Mouse (Mus musculus) gonadal fat pad, adult 2 months (tissue): Measurements from ENCODE around the gene Bco2. TPM values are rescaled to one million over a fixed set of nuclear protein-coding genes. Genes with fewer than 3 reads are reported as not detected.

ENCODE experiments used
- DNase-seq: peaks from one replicate; pipeline ENCODE4 v3.0.0-alpha.2; 2012; ENCODE audit warnings: low read depth
- polyA plus RNA-seq: library from polyadenylated mRNA; depleted of rRNA; stranded (reverse); fragments of >200 nt; gene quantifications from 2 replicates; pipeline ENCODE4 v1.2.3, GENCODE M21; 2012; rRNA removed

Gene Bco2
- polyA plus RNA-seq = 0.34 and 0.79 TPM in 2 replicates

DNA sequence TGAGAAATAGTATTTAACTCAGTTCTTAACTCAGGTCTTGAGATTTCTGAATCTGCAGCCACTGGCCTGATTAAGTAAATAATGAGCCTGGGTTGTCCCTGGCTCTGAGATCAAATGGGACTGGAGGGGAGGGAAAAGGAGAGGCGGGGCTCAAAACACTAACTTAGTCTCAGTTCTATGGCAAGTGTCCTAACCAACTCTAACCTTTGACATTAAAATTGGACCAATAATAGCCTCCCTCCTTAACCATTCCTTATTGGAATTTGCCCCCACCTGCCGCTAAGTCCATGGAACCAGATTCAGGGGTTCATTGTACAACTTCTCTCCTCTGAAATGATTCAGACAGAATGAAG, at the start of gene Bco2:
Gene Bco2, minus strand, starts transcription at position 88 of the 353 bp plus-strand sequence.
- DNase-seq = no peak

- no peak for DNase-seq
Observed at GRCm38 (mm10) chr9:50604338-50604737, 49.4 kb upstream of the Bco2 start.

DNA sequence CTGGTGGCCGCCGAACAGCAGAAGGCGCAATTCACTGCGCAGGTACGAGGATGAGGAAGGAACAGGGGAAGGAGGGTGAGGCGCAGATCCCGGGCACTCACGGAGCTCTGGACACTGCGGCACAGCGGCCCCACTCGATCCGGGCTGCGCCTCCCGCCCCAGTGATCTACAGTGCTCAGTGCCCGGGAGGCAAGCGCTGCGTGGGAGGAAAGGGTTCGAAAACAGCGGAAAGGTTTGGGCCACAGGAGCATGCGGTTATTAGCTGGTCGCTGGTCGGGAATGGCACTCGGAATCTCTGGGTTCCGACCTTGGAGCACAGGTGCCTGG, 49.0 kb upstream of the Bco2 start:
- DNase-seq = no peak

GRCm38 (mm10) chr9:50603189-50603997, 48.4 kb upstream of the Bco2 start, which contains the start of the genes Sdhd and Timm8b:
Gene Sdhd (minus strand): TSS chr9:50603812.
Gene Timm8b (plus strand): TSS chr9:50603910.
- no peak for DNase-seq

DNA sequence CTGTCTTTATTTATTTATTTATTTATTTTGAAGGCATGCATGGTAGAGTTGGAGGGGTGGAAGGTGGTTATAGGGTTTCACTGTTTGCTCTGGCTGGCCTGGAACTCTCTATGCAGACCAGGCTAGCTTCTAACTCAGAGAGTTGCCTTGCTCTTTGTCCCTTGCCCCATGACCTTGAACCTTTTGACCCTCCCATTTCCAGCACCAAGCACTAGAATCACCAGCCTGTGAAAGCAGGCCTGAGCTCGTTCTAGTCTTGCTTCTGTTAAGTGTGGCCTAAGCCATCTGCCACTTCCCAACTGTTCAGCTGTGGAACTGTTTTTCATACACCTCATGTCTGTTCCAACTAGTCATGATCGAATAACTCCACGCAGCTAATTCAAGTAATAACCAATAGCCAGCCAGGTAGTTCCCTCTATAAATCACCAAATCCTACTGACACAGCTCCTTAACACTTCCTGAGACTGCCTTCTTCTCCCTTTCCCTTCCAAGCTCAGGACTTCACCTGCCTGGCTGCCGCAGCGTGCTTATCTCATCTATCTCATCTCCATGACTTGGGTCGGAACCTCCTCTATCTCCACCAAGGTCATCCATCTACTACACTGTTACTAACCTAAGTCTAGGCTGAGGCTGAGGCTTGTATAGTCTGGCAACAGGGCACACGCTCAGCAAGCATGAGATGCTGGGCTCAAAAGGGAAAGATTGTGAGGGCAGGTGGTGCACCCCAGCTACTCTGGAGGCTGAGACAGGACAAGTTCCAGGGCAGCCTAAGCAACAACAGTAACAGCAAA, 47.3 kb upstream of the Bco2 start:
- DNase-seq = no peak

- DNase-seq = no peak
Observed at GRCm38 (mm10) chr9:50601536-50601935, 46.6 kb upstream of the Bco2 start.

DNA sequence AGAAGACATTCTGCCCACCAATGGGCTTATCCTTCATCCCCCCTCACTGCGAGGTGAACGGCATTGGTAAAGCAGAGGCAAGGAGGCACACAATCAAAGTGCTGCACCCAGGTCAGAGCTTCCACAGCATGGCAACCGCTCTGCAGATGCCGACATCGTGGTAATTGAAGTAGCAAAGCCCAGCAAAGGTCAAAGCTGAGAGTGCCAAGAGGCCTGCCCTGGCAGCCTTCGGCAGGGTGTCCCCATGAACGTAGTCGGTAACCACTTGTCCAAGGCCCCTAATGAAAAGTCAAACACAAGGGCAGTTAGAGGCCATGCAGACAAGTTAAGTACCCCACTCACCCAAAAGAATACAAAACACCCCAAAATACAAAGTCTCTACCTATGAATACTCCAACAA, 42.0 kb upstream of the Bco2 start:
- no peak for DNase-seq

DNA sequence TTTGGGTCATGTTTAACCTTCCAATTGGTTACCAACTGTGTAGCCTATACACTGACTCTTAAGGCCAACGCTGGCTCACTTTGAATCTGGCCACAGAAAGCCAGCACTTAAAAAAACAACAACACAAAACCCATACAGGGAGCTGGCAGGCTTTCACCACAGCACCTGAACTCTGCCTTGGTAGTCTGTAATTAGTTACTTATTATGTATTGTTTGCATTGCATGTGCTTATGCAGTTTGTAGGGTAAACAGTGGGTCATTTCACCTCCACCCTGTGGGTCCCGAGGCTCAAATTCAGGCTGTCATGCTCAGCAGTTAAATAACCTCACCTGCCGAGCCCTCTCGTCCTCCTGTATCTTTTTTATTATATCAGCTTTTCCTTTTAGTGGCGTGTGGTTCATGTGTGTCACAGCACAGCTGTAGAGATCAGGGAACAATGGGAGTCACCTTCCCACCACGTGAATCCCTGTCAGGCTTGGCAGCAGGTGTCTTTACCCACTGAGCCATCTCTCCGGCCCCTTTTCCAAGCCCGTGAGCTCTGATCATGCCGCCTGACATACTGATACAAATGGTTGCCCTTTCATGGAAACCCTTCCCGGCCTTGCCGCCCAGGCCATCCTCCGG, 39.9 kb upstream of the Bco2 start:
- DNase-seq = no peak

DNA sequence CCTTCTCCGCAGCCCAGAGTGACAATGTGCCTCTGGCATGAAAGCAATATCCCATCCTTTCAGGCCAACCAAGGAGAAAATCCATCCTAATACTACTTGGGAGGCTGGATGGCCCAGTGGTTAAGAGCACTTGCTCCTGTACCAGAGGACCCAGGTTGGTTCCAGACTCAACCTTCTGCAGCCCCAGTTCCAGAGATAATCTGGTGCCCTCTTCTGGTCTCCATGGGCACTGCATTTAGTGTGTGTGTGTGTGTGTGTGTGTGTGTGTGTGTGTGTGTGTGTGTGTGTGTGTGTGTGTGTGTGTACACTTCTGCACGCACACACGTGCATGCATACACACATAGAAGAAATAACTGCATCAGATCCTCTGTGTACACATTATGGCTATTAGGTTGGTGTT, 38.6 kb upstream of the Bco2 start:
- DNase-seq = no peak

DNA sequence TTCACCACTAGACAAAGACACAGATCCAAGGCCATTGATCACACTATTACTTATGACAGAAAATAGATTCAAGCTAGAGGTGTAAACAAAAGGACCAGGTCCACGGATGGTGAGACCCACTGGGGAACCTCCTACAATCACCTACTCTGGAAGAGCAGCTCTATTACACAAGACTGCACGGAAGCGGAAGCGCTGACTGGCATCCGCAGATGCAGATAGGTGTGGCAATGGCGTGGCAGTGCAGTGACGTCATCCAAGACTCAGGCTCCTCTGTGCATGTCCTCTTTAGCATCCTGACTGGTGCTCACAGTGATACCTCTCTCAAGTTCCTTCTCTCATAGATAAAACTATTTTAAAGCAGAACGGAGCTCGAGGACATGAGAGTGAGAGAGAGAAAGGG, 38.0 kb upstream of the Bco2 start:
- no peak for DNase-seq

DNA sequence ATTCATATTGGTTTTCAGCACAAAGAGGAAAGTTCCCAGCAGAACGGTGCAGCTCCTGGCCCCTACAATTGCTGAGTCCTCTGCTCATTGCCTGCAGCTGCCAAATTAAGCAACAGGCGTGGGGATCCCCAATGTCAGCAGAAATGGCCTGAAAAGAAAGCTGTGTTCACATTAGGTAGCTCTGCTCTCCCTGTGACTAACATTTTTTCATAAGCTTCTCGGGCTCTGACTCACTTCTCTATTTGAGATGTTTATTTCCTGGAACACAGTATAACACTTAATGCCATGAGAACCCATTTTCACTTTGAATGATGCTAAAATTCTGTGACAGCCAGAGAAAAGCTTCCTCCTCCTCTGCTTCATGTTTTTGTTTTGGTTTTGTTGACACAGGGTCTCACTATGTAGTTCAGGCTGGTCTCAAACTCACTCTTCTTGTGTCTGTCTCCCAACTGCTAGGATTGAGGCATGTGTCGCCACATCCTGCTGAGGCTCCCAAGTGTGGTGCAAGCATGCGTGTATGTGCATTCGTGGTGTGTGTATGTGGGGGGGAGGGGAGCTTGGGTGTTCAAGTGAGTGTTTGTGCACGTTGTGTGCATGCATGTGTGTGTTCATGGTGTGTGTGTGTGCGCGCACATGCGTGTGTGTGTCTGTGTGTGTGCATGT, 36.0 kb upstream of the Bco2 start:
- no peak for DNase-seq

DNA sequence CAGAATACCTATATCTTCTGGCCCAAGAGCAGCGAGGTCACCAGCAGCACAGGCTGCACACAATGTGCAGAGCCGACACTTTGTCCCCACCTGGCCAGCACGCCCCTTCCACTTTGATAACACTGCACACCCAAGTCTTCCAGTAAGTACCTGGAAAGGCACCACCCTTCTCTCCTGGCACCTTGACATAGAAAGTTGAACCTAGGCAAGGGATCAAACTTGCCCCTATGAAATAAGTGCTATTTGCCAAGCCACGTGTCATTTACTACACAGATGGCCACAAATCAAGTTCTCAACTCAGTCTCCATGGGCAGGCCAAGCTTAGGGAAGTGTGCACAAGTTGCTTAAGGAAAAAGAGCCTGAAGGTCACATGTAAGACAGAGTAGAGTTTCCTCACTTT, 32.0 kb upstream of the Bco2 start:
- no peak for DNase-seq

DNA sequence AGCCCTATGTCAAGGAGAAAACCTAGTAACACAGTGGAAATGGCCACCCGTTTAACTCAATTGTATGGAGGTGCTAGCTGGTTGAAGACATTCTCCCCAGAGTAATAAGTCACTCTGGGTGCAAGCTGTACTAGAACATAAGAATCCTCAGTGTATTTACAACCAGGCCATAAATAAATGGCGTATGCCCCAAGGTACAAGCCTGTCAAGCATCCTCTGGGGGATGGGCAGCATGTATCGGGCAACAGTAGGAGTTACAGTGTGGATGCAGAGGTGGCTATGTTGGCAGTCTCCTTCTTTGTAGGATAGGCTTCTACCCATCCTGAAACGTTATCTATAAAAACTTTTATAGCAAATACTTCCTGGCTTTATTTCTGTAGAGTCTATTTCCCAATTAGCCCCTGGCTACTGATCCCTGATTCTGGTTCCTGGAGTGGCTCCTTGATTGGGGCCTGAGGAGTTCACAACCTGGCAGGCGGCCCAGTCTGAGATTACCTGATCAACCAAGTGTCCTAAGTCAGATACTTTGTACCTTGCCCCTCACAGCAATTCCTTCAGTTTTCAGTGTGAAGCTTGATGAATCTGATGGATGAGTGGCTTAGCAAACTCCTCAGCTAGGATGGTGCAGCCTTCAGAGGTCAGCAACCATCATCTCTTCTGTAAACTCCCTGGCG, 30.3 kb upstream of the Bco2 start:
- no peak for DNase-seq

DNA sequence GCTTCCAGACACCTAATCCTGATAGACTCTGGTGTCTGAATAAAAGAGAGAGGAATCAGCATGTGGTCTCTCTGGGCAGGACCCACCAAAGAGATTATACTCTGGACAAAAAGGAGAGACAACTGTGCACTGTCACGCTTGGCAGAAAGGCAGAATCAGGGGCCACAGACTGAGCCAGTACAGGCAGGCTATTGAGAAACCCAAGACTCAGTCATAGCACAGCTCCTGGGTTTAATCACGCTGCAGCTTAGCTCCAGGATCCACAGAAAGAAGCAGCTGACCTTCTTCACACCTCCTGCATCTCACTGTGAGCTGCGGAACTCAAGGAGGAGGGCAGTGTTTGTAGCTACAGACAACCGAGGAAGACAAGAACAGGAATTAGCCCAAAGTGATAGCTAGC, 25.4 kb upstream of the Bco2 start:
- no peak for DNase-seq

GRCm38 (mm10) chr9:50569599-50570525, 14.9 kb upstream of the Bco2 start:
- no peak for DNase-seq

DNA sequence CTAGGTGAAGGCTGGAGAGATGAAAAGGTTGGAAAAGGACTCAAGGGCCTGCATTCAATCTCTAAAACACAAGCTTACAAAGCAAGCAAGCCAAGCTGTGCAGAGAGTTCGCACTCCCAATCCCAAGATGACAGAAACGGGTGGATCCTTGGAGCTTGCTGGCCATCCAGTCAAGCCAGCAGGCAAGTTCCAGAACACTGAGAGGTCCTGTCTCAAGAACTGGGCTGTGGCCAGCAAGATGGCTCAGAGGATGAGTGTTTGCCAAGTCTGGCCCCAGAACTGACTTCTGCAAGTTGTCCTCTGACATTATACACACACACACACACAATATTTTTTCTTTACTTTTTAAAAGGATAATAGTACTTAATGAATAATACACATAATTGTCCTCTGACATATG, 12.9 kb upstream of the Bco2 start:
- DNase-seq = no peak

DNA sequence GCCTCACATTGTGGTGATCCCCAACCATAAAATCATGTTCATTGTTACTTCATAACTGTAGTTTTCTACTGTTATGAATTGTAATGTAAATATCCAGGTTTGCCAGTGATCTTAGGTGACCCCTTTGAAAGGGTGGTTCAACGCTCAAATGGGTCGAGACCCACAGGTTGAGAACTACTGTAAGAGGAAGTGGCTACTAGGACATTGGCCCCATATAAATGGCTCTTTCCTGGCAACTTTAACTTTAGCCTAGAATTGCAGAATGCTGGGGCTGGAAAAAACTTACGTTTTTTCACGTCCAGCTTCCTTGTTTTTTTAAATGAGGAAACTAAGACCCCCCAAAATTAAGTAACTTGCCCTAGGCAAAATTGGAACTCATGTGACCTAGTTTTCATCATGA, 12.4 kb upstream of the Bco2 start:
- no peak for DNase-seq

- no peak for DNase-seq
Observed at GRCm38 (mm10) chr9:50565940-50566339, 11.0 kb upstream of the Bco2 start.

- no peak for DNase-seq
Observed at GRCm38 (mm10) chr9:50565173-50565572, 10.2 kb upstream of the Bco2 start.

GRCm38 (mm10) chr9:50561918-50562360, 7.0 kb upstream of the Bco2 start:
- DNase-seq = no peak
